Mouse (Mus musculus) erythroblast, embryonic 14.5 days (primary cell): ENCODE data around the gene Tbc1d22a.

Experiments
- GATA1 ChIP-seq: IDR thresholded peaks from 2 replicates; pipeline ENCODE4 v1.6.1; 2012; ENCODE audit warnings: low read length, inconsistent platforms, mixed read lengths
- TAL1 ChIP-seq: IDR thresholded peaks from 3 replicates; pipeline ENCODE4 v1.6.1; 2012; ENCODE audit warnings: low read length, inconsistent platforms, mixed read lengths

DNA sequence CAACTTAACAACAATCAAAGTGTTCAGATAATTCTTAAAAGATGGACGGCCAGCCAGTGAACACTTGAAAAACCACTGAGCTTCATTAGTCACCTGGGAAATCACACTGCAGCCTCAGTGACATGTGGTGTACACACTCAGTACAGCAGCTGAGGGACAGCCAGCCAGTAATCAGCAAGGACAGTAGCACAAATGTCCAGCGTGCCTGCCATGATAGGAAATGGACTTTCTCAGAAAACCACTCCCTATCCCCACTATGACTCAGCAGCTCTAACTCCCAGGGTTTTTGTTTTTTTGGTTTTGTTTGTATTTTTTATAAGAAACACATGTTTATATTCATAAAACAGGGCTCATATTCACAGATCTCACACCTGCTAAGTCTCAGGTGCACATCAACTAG is 209.6 kb downstream of the Tbc1d22a start:
- no peak for TF ChIP-seq TAL1
- no peak for TF ChIP-seq GATA1
